Mouse (Mus musculus) kidney, postnatal 0 days (tissue): ENCODE results near the gene Gm29133. TPM values are rescaled to one million over a fixed set of nuclear protein-coding genes. Genes with fewer than 3 reads are reported as not detected.

ENCODE experiments used
- ATAC-seq: fragments of 200-750 bp; cut with Nextera tagmentation; replicated peaks from 2 replicates; pipeline ENCODE4 v1.8.0; 2017; ENCODE audit warnings: low read depth, moderate number of reproducible peaks, moderate TSS enrichment, moderate library complexity; ENCODE audit not compliant: low FRiP score
- DNase-seq: peaks from one replicate; pipeline ENCODE4 v3.0.0-alpha.2; 2016; ENCODE audit warnings: low spot score
- H3K27ac ChIP-seq: fragments of 300-500 bp; sonication (generic); 2 replicates; pipeline ENCODE4 v1.5.1; 2014; ENCODE audit warnings: mild to moderate bottlenecking
- H3K27me3 ChIP-seq: fragments of 300-500 bp; sonication (generic); 2 replicates; pipeline ENCODE4 v1.6.1; 2014; ENCODE audit warnings: low read length, mixed read lengths; ENCODE audit not compliant: insufficient read depth
- H3K36me3 ChIP-seq: fragments of 300-500 bp; sonication (generic); 2 replicates; pipeline ENCODE4 v1.6.1; 2014; ENCODE audit warnings: low read length, mixed read lengths; ENCODE audit not compliant: insufficient read depth
- H3K4me1 ChIP-seq: fragments of 300-500 bp; sonication (generic); replicated peaks from 2 replicates; pipeline ENCODE4 v1.6.1; 2014; ENCODE audit warnings: antibody characterized with exemption, low read length, mixed read lengths; ENCODE audit not compliant: insufficient read depth
- H3K4me2 ChIP-seq: fragments of 300-500 bp; sonication (generic); 2 replicates; pipeline ENCODE4 v1.6.1; 2014; ENCODE audit warnings: mild to moderate bottlenecking, low read length, moderate library complexity, mixed read lengths
- H3K4me3 ChIP-seq: fragments of 300-500 bp; sonication (generic); replicated peaks from 2 replicates; pipeline ENCODE4 v1.5.1; 2014; ENCODE audit warnings: low read depth, low read length
- H3K9ac ChIP-seq: fragments of 300-500 bp; sonication (generic); 2 replicates; pipeline ENCODE4 v1.6.1; 2014; ENCODE audit warnings: low read depth, low read length
- H3K9me3 ChIP-seq: fragments of 300-500 bp; sonication (generic); replicated peaks from 2 replicates; pipeline ENCODE4 v1.6.1; 2016; ENCODE audit warnings: low read length, inconsistent platforms, mixed read lengths
- CTCF ChIP-seq: IDR thresholded peaks from 2 replicates; pipeline ENCODE4 v1.5.1; 2016; ENCODE audit warnings: antibody characterized with exemption, low read depth, mild to moderate bottlenecking, moderate library complexity
- WGBS: fragments of 180-500 bp; shearing (Covaris S2); extraction: QIAGEN DNeasy Blood & Tissue Kit; methylation state at CpG from one replicate; pipeline ENCODE4 v1.1.7; 2014; 5-methylcytosine and 5-hydroxymethylcytosine counted together
- polyA plus RNA-seq: library from polyadenylated mRNA; unstranded; fragments of >200 nt; fragmentation: Nextera tagmentation; extraction: Ambion mirVana; gene quantifications from 2 replicates; pipeline ENCODE4 v1.2.1, GENCODE M21; 2015

The Gm29133 gene
- polyA plus RNA-seq, 1 experiment from 2014 or later = not detected

- DNase-seq = no peak
- 73% methylated on average over 2 of the region's 2 CpGs for WGBS
- TF ChIP-seq CTCF = no peak
- no peaks in the 10 kb centered on the region for H3K4me1 ChIP-seq
- no peaks in the 10 kb centered on the region for H3K27me3 ChIP-seq
- no peak overlapping the region for H3K4me3 ChIP-seq
- no peak overlapping the region for H3K4me2 ChIP-seq
- no peak overlapping the region for H3K9ac ChIP-seq
- H3K9me3 ChIP-seq = no peaks in the 10 kb centered on the region
- no peaks in the 10 kb centered on the region for H3K36me3 ChIP-seq
- ATAC-seq = no peak
- no peak overlapping the region for H3K27ac ChIP-seq
Observed at GRCm38 (mm10) chr3:75834827-75835226, 86.8 kb downstream of the Gm29133 start.

GRCm38 (mm10) chr3:75835286-75835967 lies 87.4 kb downstream of the Gm29133 start:
- DNase-seq = peak; percentile 3
- Histone ChIP-seq H3K9ac (no peak overlapping the region), H3K9me3 (no peaks in the 10 kb centered on the region), H3K4me2 (no peak overlapping the region), H3K27me3 (no peaks in the 10 kb centered on the region), H3K36me3 (no peaks in the 10 kb centered on the region), H3K4me3 (no peak overlapping the region), H3K27ac (no peak overlapping the region), H3K4me1 (no peaks in the 10 kb centered on the region)
- no peak for ATAC-seq
- TF ChIP-seq CTCF = no peak
- 74% methylated on average over 5 of the region's 5 CpGs for WGBS

Other genes with a start within 250 kb of the Gm29133 start
- 123 and 131 TPM in 2 replicates for gene Pdcd10, start 191.3 kb upstream of the Gm29133 start, polyA plus RNA-seq
- gene Serpini1, start 190.7 kb upstream of the Gm29133 start, polyA plus RNA-seq = 8.1 and 9.0 TPM in 2 replicates
- gene Golim4, start 208.8 kb downstream of the Gm29133 start, polyA plus RNA-seq = 51.5 and 57.3 TPM in 2 replicates